Comparison of ENCODE assay signal across 11 mouse cellular contexts in genomic region chr4:152349837-152350381, GRCm38 (mm10). TPM values are rescaled to one million over a fixed set of nuclear protein-coding genes. Genes with fewer than 3 reads are reported as not detected.
A peak's percentile ranks its signal among the peaks of the same experiment; 100 is the strongest.
DNase-seq lines count a peak whose midpoint lies in the region; ATAC-seq and TF ChIP-seq lines count a peak whose summit lies in the region.
"Had no signal": no experiment of that assay in that cellular context is flagged by ENCODE, and none has a peak within 500 bp of the region (broad histone marks: within the 10 kb centered on the region; RNA-seq: fewer than 3 reads in every experiment).

No protein-coding gene starts in this region.

- H3K36me3 ChIP-seq in embryonic facial prominence, embryonic 11.5 days (replicated peaks; ENCODE audit: control insufficient read depth, insufficient read depth, low read depth, low read length) = no peaks in the 10 kb centered on the region
- H3K36me3 ChIP-seq in embryonic facial prominence, embryonic 10.5 days (replicated peaks) = no peaks in the 10 kb centered on the region
- H3K36me3 ChIP-seq in forebrain, embryonic 12.5 days (replicated peaks) = no peaks in the 10 kb centered on the region

- no peak for TF ChIP-seq CTCF in cerebellum, adult 2 months (IDR thresholded peaks at IDR 0.05; ENCODE audit: borderline replicate concordance, insufficient read depth, low read depth, low read length)

- H3K27me3 ChIP-seq in embryonic facial prominence, embryonic 11.5 days (ENCODE audit: control insufficient read depth, insufficient read depth, low read length) = peaks cover 13% of the 10 kb centered on the region
- peaks cover 57% of the 10 kb centered on the region for H3K27me3 ChIP-seq in embryonic facial prominence, embryonic 10.5 days (replicated peaks; ENCODE audit: low read depth, poor library complexity, severe bottlenecking)
- H3K27me3 ChIP-seq in forebrain, embryonic 12.5 days = peaks cover 65% of the 10 kb centered on the region
- H3K27me3 ChIP-seq in cerebellum, adult 2 months (ENCODE audit: control insufficient read depth, insufficient read depth, low read length) = no peaks in the 10 kb centered on the region

- intact Hi-C loops in heart, postnatal 36 days (cut with DNase I) = no loop called here

- H3K9me3 ChIP-seq in embryonic facial prominence, embryonic 11.5 days (replicated peaks; ENCODE audit: control insufficient read depth, low read length) = no peaks in the 10 kb centered on the region
- no peaks in the 10 kb centered on the region for H3K9me3 ChIP-seq in embryonic facial prominence, embryonic 10.5 days
- no peaks in the 10 kb centered on the region for H3K9me3 ChIP-seq in forebrain, embryonic 12.5 days

- ATAC-seq in embryonic facial prominence, embryonic 11.5 days (replicated peaks; ENCODE audit: insufficient number of reproducible peaks, low FRiP score, low TSS enrichment, low read depth) = no peak
- ATAC-seq in forebrain, embryonic 12.5 days (ENCODE audit: low FRiP score) = peak; percentile 73

- no peaks in the 10 kb centered on the region for H3K4me1 ChIP-seq in embryonic facial prominence, embryonic 11.5 days (ENCODE audit: control insufficient read depth, insufficient read depth, low read length)
- H3K4me1 ChIP-seq in embryonic facial prominence, embryonic 10.5 days = peaks cover 23% of the 10 kb centered on the region
- peaks cover 32% of the 10 kb centered on the region for H3K4me1 ChIP-seq in forebrain, embryonic 12.5 days
- peaks cover 11% of the 10 kb centered on the region for H3K4me1 ChIP-seq in cerebellum, adult 2 months (ENCODE audit: control insufficient read depth, insufficient read depth, low read length)

- H3K4me3 ChIP-seq in embryonic facial prominence, embryonic 11.5 days (ENCODE audit: low read depth, low read length) = no peak overlapping the region
- H3K4me3 ChIP-seq in embryonic facial prominence, embryonic 10.5 days = no peak overlapping the region
- H3K4me3 ChIP-seq in forebrain, embryonic 12.5 days (replicated peaks) = peak overlapping the region; percentile 13; the same call in 1 of the 2 replicates
- H3K4me3 ChIP-seq in cerebellum, adult 2 months (replicated peaks; ENCODE audit: insufficient read depth, low read depth, low read length) = no peak overlapping the region

- DNase-seq in embryonic facial prominence, embryonic 11.5 days (ENCODE audit: low spot score) = peak; percentile 60
- no peak for DNase-seq in embryonic facial prominence, embryonic 10.5 days (ENCODE audit: low spot score)
- DNase-seq in layer of hippocampus, adult 8-10 months (ENCODE audit: low spot score in 2 of 2) = peak; percentile 69 to 72
- peak; percentile 48 for DNase-seq in retina, postnatal 1 day
- no peak for DNase-seq in heart, postnatal 36 days
- no peak for DNase-seq in cerebellum, adult 2 months
- no peak for DNase-seq in lung, postnatal 14 days

- no peak overlapping the region for H3K27ac ChIP-seq in embryonic facial prominence, embryonic 11.5 days (replicated peaks; ENCODE audit: low read depth, low read length)
- H3K27ac ChIP-seq in embryonic facial prominence, embryonic 10.5 days (replicated peaks) = no peak overlapping the region
- H3K27ac ChIP-seq in forebrain, embryonic 12.5 days = peak overlapping the region; percentile 88
- H3K27ac ChIP-seq in cerebellum, adult 2 months (ENCODE audit: insufficient read depth, low read length) = no peak overlapping the region

- no peak for TF ChIP-seq POLR2A in cerebellum, adult 2 months (IDR thresholded peaks at IDR 0.05; ENCODE audit: borderline replicate concordance, insufficient read depth, low read length)

- no peak overlapping the region for H3K4me2 ChIP-seq in embryonic facial prominence, embryonic 11.5 days (ENCODE audit: low read depth, low read length)
- H3K4me2 ChIP-seq in forebrain, embryonic 12.5 days = peak overlapping the region; percentile 44

- no peak overlapping the region for H3K9ac ChIP-seq in embryonic facial prominence, embryonic 11.5 days (replicated peaks; ENCODE audit: low read length)
- peak overlapping the region; percentile 44; the same call in 1 of the 2 replicates for H3K9ac ChIP-seq in forebrain, embryonic 12.5 days

- WGBS in embryonic facial prominence, embryonic 11.5 days = 13% methylated on average over 17 of the region's 17 CpGs
- WGBS in embryonic facial prominence, embryonic 10.5 days = 17% methylated on average over 17 of the region's 17 CpGs
- WGBS in forebrain, embryonic 12.5 days = 8% methylated on average over 14 of the region's 17 CpGs
- 14% methylated on average over 17 of the region's 17 CpGs for WGBS in cerebellum, adult 2 months

RNA-seq across cellular contexts. Expression of gene Chd5, which starts 11.5 kb away (rescaled TPM):
- polyA plus RNA-seq in embryonic facial prominence, embryonic 11.5 days (2014; fragmentation: Nextera tagmentation; extraction: Ambion mirVana) = 0.14 TPM in 2 replicates
- polyA plus RNA-seq in embryonic facial prominence, embryonic 10.5 days (2016; fragmentation: Nextera tagmentation; extraction: Ambion mirVana) = 0.05 TPM in 2 replicates
- 6.8 and 7.4 TPM in 2 replicates for polyA plus RNA-seq in forebrain, embryonic 12.5 days (2016; fragmentation: Nextera tagmentation; extraction: Ambion mirVana)
- 100 to 1,000 TPM; 123 to 147 (median 134) TPM for total RNA-seq in layer of hippocampus, adult 8-10 months (2022)
- under 1 TPM; 0.16 to 0.58 TPM for total RNA-seq in heart, postnatal 36 days (2021)
- polyA plus RNA-seq in cerebellum, adult 2 months (2012; rRNA removed) = 20.9 and 25.9 TPM in 2 replicates

RNA-seq across cellular contexts. Expression of gene Rpl22, which starts 24.4 kb away (rescaled TPM):
- polyA plus RNA-seq in embryonic facial prominence, embryonic 11.5 days (2014; fragmentation: Nextera tagmentation; extraction: Ambion mirVana) = 404 and 441 TPM in 2 replicates
- 360 and 367 TPM in 2 replicates for polyA plus RNA-seq in embryonic facial prominence, embryonic 10.5 days (2016; fragmentation: Nextera tagmentation; extraction: Ambion mirVana)
- 319 and 331 TPM in 2 replicates for polyA plus RNA-seq in forebrain, embryonic 12.5 days (2016; fragmentation: Nextera tagmentation; extraction: Ambion mirVana)
- total RNA-seq in layer of hippocampus, adult 8-10 months (2022) = 100 to 1,000 TPM; 161 to 249 (median 201) TPM
- 100 to 1,000 TPM; 276 to 293 TPM for total RNA-seq in heart, postnatal 36 days (2021)
- polyA plus RNA-seq in cerebellum, adult 2 months (2012; rRNA removed) = 162 and 187 TPM in 2 replicates

RNA-seq across cellular contexts. Expression of gene Rnf207, which starts 31.1 kb away (rescaled TPM):
- polyA plus RNA-seq in embryonic facial prominence, embryonic 11.5 days (2014; fragmentation: Nextera tagmentation; extraction: Ambion mirVana) = 0.41 and 1.0 TPM in 2 replicates
- polyA plus RNA-seq in embryonic facial prominence, embryonic 10.5 days (2016; fragmentation: Nextera tagmentation; extraction: Ambion mirVana) = 1.3 and 2.3 TPM in 2 replicates
- 1.5 and 2.7 TPM in 2 replicates for polyA plus RNA-seq in forebrain, embryonic 12.5 days (2016; fragmentation: Nextera tagmentation; extraction: Ambion mirVana)
- total RNA-seq in layer of hippocampus, adult 8-10 months (2022) = 10 to 100 TPM; 11.3 to 16.5 (median 13.8) TPM
- 10 to 100 TPM; 50.2 to 68.0 TPM for total RNA-seq in heart, postnatal 36 days (2021)
- 7.2 and 11.8 TPM in 2 replicates for polyA plus RNA-seq in cerebellum, adult 2 months (2012; rRNA removed)

RNA-seq across cellular contexts. Expression of gene Icmt, which starts 52.9 kb away (rescaled TPM):
- polyA plus RNA-seq in embryonic facial prominence, embryonic 11.5 days (2014; fragmentation: Nextera tagmentation; extraction: Ambion mirVana) = 23.4 and 24.8 TPM in 2 replicates
- 29.5 and 30.2 TPM in 2 replicates for polyA plus RNA-seq in embryonic facial prominence, embryonic 10.5 days (2016; fragmentation: Nextera tagmentation; extraction: Ambion mirVana)
- polyA plus RNA-seq in forebrain, embryonic 12.5 days (2016; fragmentation: Nextera tagmentation; extraction: Ambion mirVana) = 20.3 and 21.3 TPM in 2 replicates
- total RNA-seq in layer of hippocampus, adult 8-10 months (2022) = 10 to 100 TPM; 38.0 to 52.1 (median 47.0) TPM
- total RNA-seq in heart, postnatal 36 days (2021) = 10 to 100 TPM; 25.4 to 25.8 TPM
- polyA plus RNA-seq in cerebellum, adult 2 months (2012; rRNA removed) = 160 and 188 TPM in 2 replicates

RNA-seq across cellular contexts. Expression of gene Hes3, which starts 58.4 kb away (rescaled TPM):
- 0.32 and 0.65 TPM in 2 replicates for polyA plus RNA-seq in embryonic facial prominence, embryonic 11.5 days (2014; fragmentation: Nextera tagmentation; extraction: Ambion mirVana)
- polyA plus RNA-seq in embryonic facial prominence, embryonic 10.5 days (2016; fragmentation: Nextera tagmentation; extraction: Ambion mirVana) = 0.10 and 2.3 TPM in 2 replicates
- 0.43 and 0.46 TPM in 2 replicates for polyA plus RNA-seq in forebrain, embryonic 12.5 days (2016; fragmentation: Nextera tagmentation; extraction: Ambion mirVana)
- not detected for total RNA-seq in layer of hippocampus, adult 8-10 months (2022)
- total RNA-seq in heart, postnatal 36 days (2021) = not detected
- polyA plus RNA-seq in cerebellum, adult 2 months (2012; rRNA removed) = 55.1 and 62.7 TPM in 2 replicates
- total RNA-seq: hematopoietic stem cell, adult 5-6 weeks had no signal
- polyA plus RNA-seq: C2C12; lung, embryonic 16.5 days had no signal

Comparison
In these comparisons a context has a peak if more than half of its experiments do, and no peak if none do; other contexts are left out.
1. DNase-seq: peak in embryonic facial prominence, embryonic 11.5 days (single experiment), layer of hippocampus, adult 8-10 months (2 of 2) and retina, postnatal 1 day (single experiment); none in embryonic facial prominence, embryonic 10.5 days (single experiment), heart, postnatal 36 days (0 of 2), cerebellum, adult 2 months (0 of 2) and lung, postnatal 14 days (single experiment).